Mouse (Mus musculus) kidney, adult 8-10 months (tissue): ENCODE results near the gene Rnase13.

Experiments used
- DNase-seq, 2 experiments: peaks; one replicate each; pipeline ENCODE4 v3.0.0; 2022

The Rnase13 gene

DNA sequence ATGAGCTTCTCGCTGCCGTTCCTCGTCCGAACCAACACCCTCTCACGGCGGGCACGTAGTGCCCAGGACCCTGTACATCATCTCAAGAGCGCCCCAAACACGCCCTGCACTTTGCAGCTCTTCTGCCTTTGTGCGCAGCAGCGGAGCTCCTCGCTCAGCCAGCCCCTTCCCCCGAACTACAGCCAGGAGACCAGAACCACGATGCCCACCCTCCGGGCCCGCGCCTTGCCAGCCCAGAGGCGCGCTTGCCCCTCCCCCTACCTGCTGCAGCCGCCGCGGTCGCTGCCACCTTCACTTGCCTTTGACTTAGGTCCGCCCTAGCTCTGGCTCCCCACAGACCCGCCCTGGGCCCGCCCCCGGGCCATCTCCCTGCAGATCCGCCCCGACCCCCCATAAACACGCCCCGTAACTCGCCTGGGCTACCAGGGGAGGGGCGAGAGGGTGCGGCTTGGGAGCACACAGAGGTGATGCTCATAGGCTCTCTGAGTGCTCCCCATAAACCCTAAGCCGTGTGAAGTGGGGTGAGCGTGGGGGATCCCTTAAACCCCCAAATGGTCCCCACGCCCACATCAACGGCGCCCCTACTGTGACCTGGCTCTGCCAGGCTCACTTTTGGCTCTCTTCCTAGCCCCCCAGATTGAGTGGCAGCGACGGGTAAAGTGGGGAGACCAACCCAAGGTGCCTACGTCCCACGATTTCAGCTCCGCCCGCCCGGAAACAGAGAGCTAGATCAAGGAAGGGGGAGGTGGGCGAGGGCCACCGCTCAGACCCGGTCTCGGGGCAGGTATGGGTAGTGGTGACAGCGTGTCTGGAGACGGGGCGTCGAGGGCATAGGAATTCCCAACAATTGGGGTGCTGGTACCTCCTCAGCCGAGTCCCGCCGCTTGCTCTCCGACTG lies 9.3 kb downstream of the Rnase13 start:
- DNase-seq, result peak; percentile 84 to 90

GRCm38 (mm10) chr14:51912391-51913061 lies 10.0 kb downstream of the Rnase13 start:
- DNase-seq, result peak; percentile 53 to 71

- DNase-seq, result no peak
Observed at GRCm38 (mm10) chr14:51911301-51911700, 11.3 kb downstream of the Rnase13 start.

DNA sequence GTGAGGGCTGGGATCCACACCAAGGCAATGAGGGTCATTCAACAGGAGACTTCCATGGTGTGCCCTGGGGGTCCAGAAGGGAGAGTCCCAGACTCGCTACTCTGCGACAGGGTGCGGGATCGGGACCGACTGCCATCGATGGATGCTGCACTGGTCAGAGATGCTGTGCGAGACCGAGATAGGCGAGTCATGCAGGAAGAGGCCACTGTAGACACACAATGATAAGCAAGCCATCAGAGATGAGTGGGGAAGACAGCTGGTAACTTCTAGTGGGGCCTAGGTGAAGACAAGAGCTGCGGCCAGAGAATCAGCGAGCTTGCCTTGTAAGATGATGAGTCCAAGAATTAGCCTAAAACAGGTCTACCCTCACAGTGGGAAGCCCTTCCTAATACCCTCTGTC lies 16.5 kb downstream of the Rnase13 start:
- no peak for DNase-seq

GRCm38 (mm10) chr14:51904706-51905105 lies 17.9 kb downstream of the Rnase13 start:
- no peak for DNase-seq

DNA sequence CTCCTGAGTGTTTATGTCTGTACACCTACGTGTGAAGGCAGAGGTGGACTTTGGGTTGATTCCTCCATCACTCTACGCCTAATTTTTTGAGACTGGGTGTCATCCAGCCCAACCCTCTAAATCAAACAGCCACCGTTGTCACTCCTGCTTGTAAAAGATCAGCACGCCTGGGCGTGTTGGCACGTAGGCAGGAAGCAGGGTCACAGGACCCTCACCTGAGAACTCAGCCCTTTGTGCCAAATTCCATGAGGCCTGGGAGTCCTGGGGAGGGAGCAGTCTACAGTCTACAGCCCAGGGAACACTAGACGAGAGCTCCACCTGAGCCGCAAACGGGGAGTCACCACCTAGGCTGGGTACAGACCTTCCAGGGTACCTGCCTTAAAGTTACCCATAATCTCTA lies 18.8 kb downstream of the Rnase13 start:
- no peak for DNase-seq

DNA sequence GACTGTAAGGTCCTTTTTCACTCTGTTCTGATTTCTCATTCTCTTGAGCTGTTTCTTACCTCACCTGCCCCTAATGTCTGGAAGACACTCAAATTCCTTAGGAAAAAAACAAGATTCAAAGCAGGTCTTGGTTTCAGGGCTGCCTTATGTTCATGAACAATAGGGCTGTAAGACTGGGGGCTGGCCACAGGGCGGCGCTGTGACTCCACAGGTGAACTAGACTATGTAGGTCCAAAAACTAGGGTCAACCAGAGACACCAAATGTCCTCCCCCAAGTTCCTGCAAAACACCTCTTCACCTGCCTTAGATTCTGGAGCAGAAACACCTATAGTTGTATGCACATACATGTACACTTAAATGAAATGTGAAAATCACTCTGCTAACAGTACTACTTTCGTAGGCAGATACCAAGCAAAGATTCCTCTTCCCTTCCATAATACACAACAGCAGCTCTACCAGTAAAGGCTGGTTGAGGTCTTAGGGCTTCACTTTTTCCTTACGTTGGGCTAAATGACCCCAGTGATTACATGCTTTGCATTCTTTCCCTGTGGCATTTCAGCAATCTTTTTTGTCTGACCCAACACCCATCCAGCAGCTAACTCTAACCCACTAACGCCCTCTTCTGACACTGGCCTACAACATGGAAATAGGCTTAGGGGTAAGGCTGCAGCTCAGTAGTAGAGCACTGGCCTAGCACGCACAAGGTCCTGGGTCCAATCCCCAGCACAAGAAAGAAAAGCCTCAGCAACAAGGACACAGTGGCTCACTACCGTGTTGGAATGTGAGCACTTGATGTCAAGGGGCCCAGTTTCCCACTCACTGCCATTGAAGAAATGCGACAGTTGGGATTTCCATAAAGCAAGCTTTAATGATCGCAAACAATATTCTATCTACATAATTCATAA lies 19.5 kb downstream of the Rnase13 start:
- DNase-seq, result peak; percentile 50 to 67

GRCm38 (mm10) chr14:51899351-51899750 lies 23.2 kb downstream of the Rnase13 start:
- no peak for DNase-seq

- DNase-seq, result no peak
Observed at GRCm38 (mm10) chr14:51896539-51897170, 25.9 kb downstream of the Rnase13 start.

DNA sequence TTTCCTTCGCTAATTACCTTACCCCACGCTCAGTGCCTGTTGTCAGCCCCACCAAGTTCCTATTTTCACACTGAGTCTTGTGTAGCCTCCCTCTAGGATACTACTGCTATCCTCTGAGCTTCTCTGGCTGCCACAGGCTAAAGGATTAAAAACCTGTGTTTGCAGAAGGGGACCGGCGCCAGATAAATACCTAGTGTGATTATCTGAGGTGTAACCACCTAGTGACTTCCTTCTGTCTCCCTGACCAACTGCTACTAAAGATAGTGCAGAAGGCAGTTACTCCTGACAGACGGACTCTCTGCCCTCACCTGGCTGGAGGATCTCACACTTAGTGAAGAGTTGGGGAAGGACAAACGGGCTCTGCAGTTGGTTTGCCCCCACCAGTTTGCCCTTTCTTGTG lies 26.6 kb downstream of the Rnase13 start:
- DNase-seq, result no peak

DNA sequence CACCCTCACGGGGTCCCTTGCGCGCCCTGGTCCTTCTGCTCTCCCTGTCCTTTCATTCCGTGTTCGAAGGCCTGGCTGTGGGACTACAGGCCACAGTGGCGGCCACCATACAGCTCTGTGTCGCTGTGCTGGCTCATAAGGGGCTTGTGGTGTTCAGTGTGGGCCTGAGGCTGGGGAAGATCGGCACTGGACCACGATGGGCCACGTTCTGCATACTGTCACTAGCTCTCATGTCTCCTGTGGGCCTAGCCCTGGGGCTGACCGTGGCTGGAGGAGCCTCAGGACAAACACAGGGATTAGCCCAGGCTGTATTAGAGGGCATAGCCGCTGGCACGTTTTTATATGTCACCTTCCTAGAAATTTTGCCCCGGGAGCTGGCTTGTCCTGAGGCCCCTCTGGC lies 27.5 kb downstream of the Rnase13 start:
- DNase-seq, result no peak

- DNase-seq, result no peak
Observed at GRCm38 (mm10) chr14:51893809-51894208, 28.8 kb downstream of the Rnase13 start.

DNA sequence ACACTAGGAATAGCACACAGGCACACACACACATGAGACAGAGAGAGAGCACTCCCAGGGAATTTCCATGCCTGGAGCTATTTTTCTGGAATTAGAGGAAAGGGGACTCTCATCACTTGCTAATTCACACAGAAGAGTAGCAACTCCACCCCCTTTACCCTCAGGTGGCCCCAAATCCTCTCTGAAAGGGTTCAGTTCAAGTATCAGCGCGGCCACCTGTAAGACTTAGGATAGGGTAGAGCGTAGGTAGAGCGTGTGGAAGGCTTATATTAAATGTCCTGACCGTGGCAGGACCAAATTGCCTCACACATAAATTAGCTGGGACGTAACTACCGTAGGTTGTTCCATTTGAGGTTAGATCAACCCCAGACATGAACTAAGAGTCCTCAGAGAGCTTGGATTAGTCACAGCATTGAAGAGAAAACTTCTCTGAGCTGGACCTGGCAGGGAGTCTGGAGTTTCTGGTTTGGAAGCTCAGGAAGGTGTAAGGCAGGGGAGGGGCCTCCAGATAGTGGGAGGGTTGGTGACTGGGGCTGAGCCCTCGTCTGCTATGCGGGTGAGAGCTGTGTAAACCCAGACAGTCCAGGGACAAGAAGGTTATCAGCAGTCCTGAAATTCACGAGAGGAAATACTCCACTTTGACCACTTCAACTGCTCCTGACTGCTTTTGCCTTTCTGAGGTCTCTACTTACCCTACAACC lies 29.3 kb downstream of the Rnase13 start:
- DNase-seq, result no peak

- no peak for DNase-seq
Observed at GRCm38 (mm10) chr14:51892191-51892939, 30.2 kb downstream of the Rnase13 start, which contains the start of gene Slc39a2. Gene Slc39a2, plus strand, starts transcription at chr14:51892889.

DNA sequence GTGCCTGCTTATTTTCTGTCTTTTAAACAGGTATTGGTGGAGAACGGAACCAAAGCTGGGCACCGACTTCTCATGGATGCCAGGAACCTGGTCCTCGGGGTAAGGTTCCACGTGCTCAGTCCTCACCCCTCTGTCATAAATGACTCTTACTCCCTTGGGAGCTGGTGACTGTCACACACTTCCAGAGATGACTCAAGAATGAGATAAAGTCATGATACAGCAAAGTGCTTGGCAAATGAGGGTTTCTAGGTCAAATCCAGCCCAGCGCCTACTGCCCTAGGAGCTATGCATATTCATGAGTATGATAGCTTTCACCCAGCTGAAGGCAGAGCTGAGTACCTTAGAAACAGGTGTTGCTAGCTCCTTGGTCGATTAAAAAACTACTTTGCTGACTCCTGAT lies 32.7 kb downstream of the Rnase13 start:
- DNase-seq, result no peak

GRCm38 (mm10) chr14:51886051-51886450 lies 36.5 kb downstream of the Rnase13 start:
- DNase-seq, result no peak

DNA sequence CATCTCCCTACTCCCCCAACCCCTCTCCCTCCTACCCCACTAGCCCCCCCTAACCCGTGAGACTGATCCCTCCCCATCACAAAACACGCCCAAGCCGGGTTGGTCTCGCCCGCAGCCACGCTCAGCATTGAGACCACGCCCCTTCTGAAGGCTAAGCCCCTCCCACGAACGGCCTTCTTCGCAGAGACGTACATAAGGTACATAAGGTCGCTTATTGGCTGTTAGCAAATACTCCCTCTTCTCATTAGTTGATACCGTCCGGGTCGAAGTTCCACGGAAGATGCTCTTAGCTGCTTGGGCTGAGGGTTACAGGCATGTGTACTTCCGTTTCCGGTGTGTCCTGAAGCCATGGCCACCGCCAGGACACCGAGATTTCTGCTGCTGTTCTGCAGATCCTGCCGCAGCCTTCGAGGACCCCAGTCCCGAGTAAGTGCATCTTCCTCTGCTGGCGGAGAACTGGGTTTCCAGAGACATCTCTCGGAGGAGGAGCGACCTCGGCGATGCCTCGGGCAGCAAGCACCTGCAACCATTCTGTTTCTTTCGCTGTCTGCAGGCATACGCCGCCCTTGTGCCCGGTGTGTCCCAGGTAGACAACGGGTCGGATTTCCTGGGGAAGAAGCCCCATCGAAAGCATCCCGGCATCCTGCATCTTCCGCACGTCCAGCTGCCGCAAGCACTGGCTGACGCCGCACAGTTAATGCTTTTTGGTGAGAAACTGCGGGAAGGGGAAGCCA lies 37.8 kb downstream of the Rnase13 start, which contains the start of gene Mettl17:
Gene Mettl17, plus strand, starts transcription at position 245 of the 734 bp plus-strand sequence.
- peak; percentile 96 to 97 for DNase-seq

GRCm38 (mm10) chr14:51884031-51884544 lies 38.5 kb downstream of the Rnase13 start:
- DNase-seq, result no peak

- peak; percentile 82 to 87 for DNase-seq
Observed at GRCm38 (mm10) chr14:51883527-51884030, 39.0 kb downstream of the Rnase13 start.

DNA sequence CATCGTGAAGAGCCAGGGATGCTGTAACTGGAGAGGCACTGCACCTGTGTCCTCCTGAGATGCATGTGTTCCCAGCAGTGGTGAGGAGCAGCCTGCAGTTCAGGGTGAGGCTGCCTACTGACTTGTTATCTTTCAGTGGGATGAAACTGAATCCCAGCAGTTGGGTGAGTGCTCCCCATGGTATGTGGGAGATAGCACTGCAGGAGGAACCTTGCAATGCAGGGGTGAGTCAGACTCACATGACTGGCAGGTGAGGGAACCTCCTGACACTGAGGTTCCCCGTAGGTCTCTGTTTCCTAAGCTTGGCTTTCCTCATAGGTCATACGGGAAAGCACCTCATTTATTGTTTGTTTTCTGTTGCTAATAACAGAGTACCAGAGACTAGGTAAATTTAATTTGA lies 45.1 kb downstream of the Rnase13 start:
- DNase-seq, result no peak
